Mouse (Mus musculus) adrenal gland, postnatal 14 days (tissue): ENCODE data around the gene Ctla4. TPM values are rescaled to one million over a fixed set of nuclear protein-coding genes. Genes with fewer than 3 reads are reported as not detected.
A peak's percentile ranks its signal among the peaks of the same experiment; 100 is the strongest.

ENCODE experiments used
- DNase-seq: peaks from one replicate; pipeline ENCODE4 v3.0.0; 2021; ENCODE audit warnings: mixed read lengths
- total RNA-seq: library from RNA; stranded (reverse); gene quantifications from 2 replicates; pipeline ENCODE4 v1.2.3, GENCODE M21; 2021

Ctla4 gene
- total RNA-seq, 1 experiment from 2014 or later = 0.52 TPM

GRCm38 (mm10) chr1:60866043-60866442, 20.8 kb upstream of the Ctla4 start:
- no peak for DNase-seq

GRCm38 (mm10) chr1:60868333-60869277, 18.2 kb upstream of the Ctla4 start:
- peak; percentile 64 for DNase-seq

GRCm38 (mm10) chr1:60875267-60875666, 11.5 kb upstream of the Ctla4 start:
- no peak for DNase-seq

- DNase-seq = no peak
Measured at GRCm38 (mm10) chr1:60880116-60880867, 6.5 kb upstream of the Ctla4 start.

GRCm38 (mm10) chr1:60882792-60883191, 4.0 kb upstream of the Ctla4 start:
- no peak for DNase-seq

GRCm38 (mm10) chr1:60883279-60883678, 3.5 kb upstream of the Ctla4 start:
- no peak for DNase-seq

GRCm38 (mm10) chr1:60884611-60885010, 2.2 kb upstream of the Ctla4 start:
- DNase-seq = no peak

- no peak for DNase-seq
Measured at GRCm38 (mm10) chr1:60898127-60898932, 11.5 kb downstream of the Ctla4 start.

- DNase-seq = no peak
Measured at GRCm38 (mm10) chr1:60898933-60899210, 12.1 kb downstream of the Ctla4 start.

- no peak for DNase-seq
Measured at GRCm38 (mm10) chr1:60899244-60899643, 12.4 kb downstream of the Ctla4 start.

GRCm38 (mm10) chr1:60902547-60902946, 15.7 kb downstream of the Ctla4 start:
- no peak for DNase-seq

GRCm38 (mm10) chr1:60903126-60903525, 16.3 kb downstream of the Ctla4 start:
- no peak for DNase-seq

GRCm38 (mm10) chr1:60904456-60904978, 17.7 kb downstream of the Ctla4 start:
- DNase-seq = no peak

- DNase-seq = no peak
Measured at GRCm38 (mm10) chr1:60907466-60907865, 20.7 kb downstream of the Ctla4 start.

GRCm38 (mm10) chr1:60908751-60909161, 22.0 kb downstream of the Ctla4 start:
- no peak for DNase-seq

GRCm38 (mm10) chr1:60909746-60910145, 22.9 kb downstream of the Ctla4 start:
- DNase-seq = no peak

- DNase-seq = no peak
Measured at GRCm38 (mm10) chr1:60910796-60911195, 24.0 kb downstream of the Ctla4 start.

GRCm38 (mm10) chr1:60911631-60912030, 24.8 kb downstream of the Ctla4 start:
- DNase-seq = no peak

GRCm38 (mm10) chr1:60913305-60913704, 26.5 kb downstream of the Ctla4 start:
- DNase-seq = no peak

GRCm38 (mm10) chr1:60916281-60916781, 29.5 kb downstream of the Ctla4 start:
- DNase-seq = no peak

- peak; percentile 28 for DNase-seq
Measured at GRCm38 (mm10) chr1:60920493-60921355, 33.9 kb downstream of the Ctla4 start.
